Mouse (Mus musculus): ENCODE measurements around the gene Slfn4.
"Not testable (repeated sequence)": the region's sequence is repeated elsewhere in the genome, so short reads cannot be mapped to it uniquely, and the experiment has no call there.

Slfn4 gene

DNA sequence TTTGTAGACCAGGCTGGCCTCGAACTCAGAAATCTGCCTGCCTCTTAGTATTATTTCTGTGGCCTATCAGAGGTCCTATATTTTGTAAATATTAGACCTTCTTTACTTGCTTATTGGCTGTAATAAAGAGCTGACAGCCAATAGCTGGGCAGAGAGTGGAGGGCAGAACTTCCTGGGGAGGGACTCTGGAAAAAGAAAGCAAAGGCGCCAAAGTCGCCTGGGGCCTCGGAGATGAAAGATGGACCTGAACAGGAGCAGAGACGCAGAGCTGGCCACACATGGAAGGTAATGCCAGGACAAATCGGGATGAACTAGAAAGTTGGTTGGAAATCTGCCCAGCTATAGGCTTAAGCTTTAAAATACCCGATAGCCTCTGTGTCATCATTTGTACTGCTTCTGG, 48.4 kb downstream of the Slfn4 start:
- no peaks in the 10 kb centered on the region for H3K4me1 ChIP-seq (replicated peaks; ENCODE audit: low read depth, low read length)
- H3K9me3 ChIP-seq (ENCODE audit: low read length), result 0 out of 2 replicates have a peak, but pooled peaks cover 2% of the 10 kb centered on the region
- no peaks in the 10 kb centered on the region for H3K36me3 ChIP-seq (ENCODE audit: insufficient read depth, low read length)
- H3K27me3 ChIP-seq (ENCODE audit: insufficient read depth, low read length), result no peaks in the 10 kb centered on the region
- TF ChIP-seq POU5F1 (IDR thresholded peaks at IDR 0.05; ENCODE audit: borderline replicate concordance, low read length), result no peak
- no peak for TF ChIP-seq CTCF (conservative IDR thresholded peaks at IDR 0.05; ENCODE audit: low read length)
- no peak for TF ChIP-seq NANOG (IDR thresholded peaks at IDR 0.05; ENCODE audit: borderline replicate concordance, low read length)
- H3K4me3 ChIP-seq (replicated peaks; ENCODE audit: low read length), result no peak overlapping the region

DNA sequence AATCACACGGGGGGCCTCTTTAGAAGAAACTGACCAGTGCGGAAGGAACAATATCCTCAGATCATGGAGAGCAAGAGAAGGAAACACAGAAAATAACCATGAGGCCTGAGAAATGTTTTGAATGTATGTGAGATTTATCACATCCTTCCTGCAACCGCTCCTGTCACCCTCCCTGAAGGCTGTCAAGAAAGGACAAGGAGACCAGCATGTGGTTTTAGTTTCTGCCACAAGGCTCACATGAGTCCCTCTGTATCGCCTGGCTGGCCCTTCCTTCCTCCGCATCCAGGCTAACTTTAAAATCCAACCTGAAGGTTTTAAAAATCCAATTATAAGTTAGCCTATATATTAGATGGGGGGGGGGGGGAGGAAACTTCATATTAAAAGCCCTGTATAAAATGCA, 48.8 kb downstream of the Slfn4 start:
- H3K9me3 ChIP-seq (ENCODE audit: low read length); H3K4me1 ChIP-seq (replicated peaks; ENCODE audit: low read depth, low read length); H3K36me3 ChIP-seq (ENCODE audit: insufficient read depth, low read length); H3K4me3 ChIP-seq (replicated peaks; ENCODE audit: low read length); H3K27me3 ChIP-seq (ENCODE audit: insufficient read depth, low read length): not testable (repeated sequence)

DNA sequence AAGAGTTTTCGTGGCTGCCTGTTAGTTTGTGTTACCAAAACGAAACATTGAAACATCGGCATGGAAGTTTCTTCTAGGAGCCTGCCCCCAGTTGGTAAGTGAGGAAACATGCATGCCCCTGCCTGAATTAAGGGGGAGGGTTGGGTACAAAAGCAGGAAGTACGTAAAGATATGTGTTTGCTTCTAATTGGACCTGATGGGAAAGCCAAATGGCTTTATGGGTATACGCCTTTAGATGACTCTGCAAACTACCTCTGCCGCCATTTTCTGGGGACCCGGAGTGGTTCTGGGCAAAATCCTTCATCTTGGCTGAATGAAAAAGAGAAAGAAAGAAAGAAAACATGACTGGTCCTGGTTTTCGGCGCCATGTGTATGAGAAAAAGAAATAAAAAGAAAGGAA, 49.2 kb downstream of the Slfn4 start:
- H3K4me3 ChIP-seq (replicated peaks; ENCODE audit: low read length), result no peak overlapping the region
- no peaks in the 10 kb centered on the region for H3K9me3 ChIP-seq (ENCODE audit: low read length)
- H3K4me1 ChIP-seq (replicated peaks; ENCODE audit: low read depth, low read length), result no peaks in the 10 kb centered on the region
- no peak for TF ChIP-seq CTCF (conservative IDR thresholded peaks at IDR 0.05; ENCODE audit: low read length)
- no peak for TF ChIP-seq NANOG (IDR thresholded peaks at IDR 0.05; ENCODE audit: borderline replicate concordance, low read length)
- no peak for TF ChIP-seq POU5F1 (IDR thresholded peaks at IDR 0.05; ENCODE audit: borderline replicate concordance, low read length)
- H3K27me3 ChIP-seq (ENCODE audit: insufficient read depth, low read length), result no peaks in the 10 kb centered on the region
- no peaks in the 10 kb centered on the region for H3K36me3 ChIP-seq (ENCODE audit: insufficient read depth, low read length)

DNA sequence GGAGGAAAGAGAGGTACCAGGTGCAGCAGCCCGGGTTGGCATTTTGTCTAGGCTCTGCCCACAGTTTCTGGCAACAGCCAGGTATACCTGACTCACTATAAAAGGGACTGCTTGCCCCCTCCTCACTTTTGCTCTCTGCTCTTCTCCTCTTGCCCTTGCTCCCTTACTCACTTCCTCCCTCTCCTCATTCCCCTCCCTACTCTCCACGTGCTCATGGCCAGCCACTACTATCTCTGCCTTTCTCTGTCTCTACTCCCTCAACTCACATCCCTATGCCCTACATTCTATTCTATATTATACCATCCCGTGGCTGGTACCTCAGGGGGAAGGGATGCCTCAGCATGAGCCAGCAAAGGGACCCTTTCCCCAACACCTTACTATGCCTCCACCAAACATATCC, 49.8 kb downstream of the Slfn4 start:
- no peaks in the 10 kb centered on the region for H3K36me3 ChIP-seq (ENCODE audit: insufficient read depth, low read length)
- no peak overlapping the region for H3K4me3 ChIP-seq (replicated peaks; ENCODE audit: low read length)
- H3K27me3 ChIP-seq (ENCODE audit: insufficient read depth, low read length), result no peaks in the 10 kb centered on the region
- H3K4me1 ChIP-seq (replicated peaks; ENCODE audit: low read depth, low read length), result no peaks in the 10 kb centered on the region
- no peak for TF ChIP-seq CTCF (conservative IDR thresholded peaks at IDR 0.05; ENCODE audit: low read length)
- no peak for TF ChIP-seq NANOG (IDR thresholded peaks at IDR 0.05; ENCODE audit: borderline replicate concordance, low read length)
- no peak for TF ChIP-seq POU5F1 (IDR thresholded peaks at IDR 0.05; ENCODE audit: borderline replicate concordance, low read length)
- no peaks in the 10 kb centered on the region for H3K9me3 ChIP-seq (ENCODE audit: low read length)

DNA sequence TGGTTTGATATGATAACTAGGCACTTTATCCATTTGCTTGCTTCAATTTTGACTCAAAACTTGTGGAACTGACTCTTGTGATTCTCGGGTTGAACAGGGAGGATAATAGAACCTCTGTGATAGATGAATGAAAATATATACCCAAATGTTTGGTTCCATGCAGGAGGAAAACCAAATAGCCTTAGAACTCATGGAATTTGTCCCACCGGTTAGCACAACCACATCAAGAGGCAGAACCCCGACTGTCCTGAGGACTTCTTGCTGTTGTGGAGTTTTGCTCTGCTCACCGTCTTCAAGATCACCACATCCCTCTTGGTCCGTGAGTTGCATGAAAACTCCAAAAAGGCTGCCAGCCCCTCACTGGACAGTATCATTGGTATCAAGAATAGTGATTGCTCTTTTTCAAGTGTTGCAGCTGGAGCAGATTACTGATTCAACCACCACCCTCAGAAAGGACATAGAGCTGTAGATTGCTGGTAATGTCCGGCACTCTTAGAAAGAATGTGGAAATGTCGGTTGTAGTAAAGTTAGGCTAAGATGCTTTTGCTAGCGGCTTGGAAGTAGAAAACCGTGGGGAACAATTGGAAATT, 50.5 kb downstream of the Slfn4 start:
- Histone ChIP-seq H3K4me3 (replicated peaks; ENCODE audit: low read length) (no peak overlapping the region), H3K4me1 (replicated peaks; ENCODE audit: low read depth, low read length) (no peaks in the 10 kb centered on the region), H3K9me3 (ENCODE audit: low read length) (no peaks in the 10 kb centered on the region), H3K27me3 (ENCODE audit: insufficient read depth, low read length) (no peaks in the 10 kb centered on the region), H3K36me3 (ENCODE audit: insufficient read depth, low read length) (no peaks in the 10 kb centered on the region)
- no peak for TF ChIP-seq CTCF (conservative IDR thresholded peaks at IDR 0.05; ENCODE audit: low read length)
- TF ChIP-seq POU5F1 (IDR thresholded peaks at IDR 0.05; ENCODE audit: borderline replicate concordance, low read length), result no peak
- no peak for TF ChIP-seq NANOG (IDR thresholded peaks at IDR 0.05; ENCODE audit: borderline replicate concordance, low read length)

DNA sequence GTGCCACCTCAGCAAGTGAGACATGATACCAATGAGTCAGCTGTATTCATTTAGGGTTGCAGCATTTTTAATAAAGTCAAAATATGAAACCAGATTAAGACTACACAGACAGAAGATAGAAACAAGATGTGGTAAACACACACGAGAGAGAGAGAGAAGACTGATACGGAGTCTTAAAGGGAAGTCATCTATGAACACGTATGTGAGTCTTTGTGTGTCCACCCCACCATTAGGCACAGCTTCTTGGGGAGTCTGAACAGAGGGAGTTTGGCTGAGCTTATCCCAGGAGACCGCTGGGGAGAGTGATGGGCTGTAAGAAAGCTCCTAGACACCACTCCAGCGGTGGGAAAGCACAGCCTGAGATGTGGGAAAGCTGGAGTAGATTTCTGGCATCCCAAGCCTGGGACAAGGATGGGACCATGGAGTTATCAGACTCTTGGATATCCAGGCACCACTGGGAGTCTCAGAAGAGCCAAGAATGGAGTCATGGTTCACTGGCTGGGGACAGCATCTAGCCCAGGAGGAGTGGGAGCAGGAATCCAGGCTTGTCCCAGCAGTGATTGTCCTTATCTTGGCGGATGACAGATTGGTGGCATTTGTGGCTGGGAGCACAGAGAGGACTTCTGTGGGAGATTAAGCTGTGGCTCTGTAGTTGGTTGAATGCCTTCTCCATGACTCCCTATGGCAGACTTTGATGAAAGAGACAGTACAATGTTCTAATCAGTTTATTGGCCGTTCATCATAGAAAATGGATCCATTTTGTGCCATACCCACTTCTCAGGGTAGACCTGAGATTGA, 53.1 kb downstream of the Slfn4 start:
- no peaks in the 10 kb centered on the region for H3K27me3 ChIP-seq (ENCODE audit: insufficient read depth, low read length)
- TF ChIP-seq NANOG (IDR thresholded peaks at IDR 0.05; ENCODE audit: borderline replicate concordance, low read length) (no peak), POU5F1 (IDR thresholded peaks at IDR 0.05; ENCODE audit: borderline replicate concordance, low read length) (no peak), CTCF (conservative IDR thresholded peaks at IDR 0.05; ENCODE audit: low read length) (no peak)
- no peaks in the 10 kb centered on the region for H3K4me1 ChIP-seq (replicated peaks; ENCODE audit: low read depth, low read length)
- no peaks in the 10 kb centered on the region for H3K36me3 ChIP-seq (ENCODE audit: insufficient read depth, low read length)
- H3K9me3 ChIP-seq (ENCODE audit: low read length), result peaks cover 19% of the 10 kb centered on the region
- H3K4me3 ChIP-seq (replicated peaks; ENCODE audit: low read length), result no peak overlapping the region

DNA sequence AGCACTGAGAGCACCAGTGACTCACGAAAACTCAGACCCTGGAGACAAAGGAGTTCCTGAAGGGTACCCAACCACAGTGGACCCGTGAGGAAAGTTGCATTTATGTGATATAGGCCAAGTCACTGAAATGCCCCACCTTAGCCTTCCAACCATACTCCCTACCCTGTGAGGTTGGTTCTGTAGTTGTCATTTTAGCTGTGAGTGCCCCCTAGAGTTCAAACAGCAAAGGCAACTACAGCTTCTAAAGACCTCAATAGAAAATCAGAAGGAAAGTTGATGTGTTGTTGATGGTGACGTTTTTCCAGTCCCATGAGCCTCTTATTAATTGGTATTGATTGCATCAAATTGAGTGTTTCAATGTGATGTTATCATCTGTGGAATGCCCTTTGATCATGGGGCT, 56.0 kb downstream of the Slfn4 start:
- TF ChIP-seq NANOG (IDR thresholded peaks at IDR 0.05; ENCODE audit: borderline replicate concordance, low read length) (no peak), POU5F1 (IDR thresholded peaks at IDR 0.05; ENCODE audit: borderline replicate concordance, low read length) (no peak), CTCF (conservative IDR thresholded peaks at IDR 0.05; ENCODE audit: low read length) (0 out of 2 replicates have a peak, but pooled peaks have one; percentile 5)
- Histone ChIP-seq H3K27me3 (ENCODE audit: insufficient read depth, low read length) (no peaks in the 10 kb centered on the region), H3K4me3 (replicated peaks; ENCODE audit: low read length) (no peak overlapping the region), H3K4me1 (replicated peaks; ENCODE audit: low read depth, low read length) (no peaks in the 10 kb centered on the region), H3K9me3 (ENCODE audit: low read length) (peaks cover 33% of the 10 kb centered on the region), H3K36me3 (ENCODE audit: insufficient read depth, low read length) (no peaks in the 10 kb centered on the region)

DNA sequence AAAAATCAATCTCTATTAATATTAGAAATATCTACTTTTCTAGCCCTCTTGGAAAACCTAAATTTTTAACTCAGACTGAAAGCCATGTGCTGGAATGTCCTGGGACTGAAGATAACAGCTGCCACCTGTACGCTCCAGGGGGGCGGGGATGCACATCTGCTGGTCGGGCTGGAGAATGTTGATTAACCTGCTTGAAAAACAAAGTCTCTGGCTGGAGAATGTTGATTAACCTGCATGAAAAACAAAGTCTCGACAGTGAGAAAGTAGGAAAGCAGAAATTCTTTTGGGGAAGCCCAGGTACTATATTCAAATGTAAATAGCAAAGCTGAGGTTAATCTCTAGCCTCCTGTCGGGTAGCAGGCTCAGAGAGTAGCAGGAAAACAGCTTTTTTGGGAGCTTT, 58.6 kb downstream of the Slfn4 start:
- not testable (repeated sequence) for H3K4me3 ChIP-seq (replicated peaks; ENCODE audit: low read length); H3K27me3 ChIP-seq (ENCODE audit: insufficient read depth, low read length); H3K36me3 ChIP-seq (ENCODE audit: insufficient read depth, low read length)
- H3K4me1 ChIP-seq (replicated peaks; ENCODE audit: low read depth, low read length), result peaks cover 15% of the 10 kb centered on the region
- H3K9me3 ChIP-seq (ENCODE audit: low read length), result peaks cover 33% of the 10 kb centered on the region

DNA sequence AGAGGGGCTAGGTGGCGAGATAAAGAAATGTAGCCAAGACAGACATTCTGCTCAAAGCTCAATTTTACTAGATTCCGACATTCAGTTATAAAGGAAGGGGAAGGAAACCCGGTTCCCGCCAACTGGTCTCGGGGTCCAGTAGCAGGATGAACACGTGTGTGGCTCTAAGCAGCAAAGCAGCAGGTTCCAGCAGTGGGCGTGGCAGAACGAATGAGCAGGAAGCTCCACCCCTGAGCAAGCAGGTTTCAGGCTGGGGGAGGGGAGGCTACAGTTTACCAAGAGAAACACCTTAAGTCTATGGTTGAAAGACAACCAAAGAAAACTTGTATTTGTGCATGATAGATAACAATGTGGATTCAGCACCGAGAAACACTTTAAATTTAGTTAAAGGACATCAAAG, 62.4 kb downstream of the Slfn4 start:
- not testable (repeated sequence) for H3K36me3 ChIP-seq (ENCODE audit: insufficient read depth, low read length); H3K27me3 ChIP-seq (ENCODE audit: insufficient read depth, low read length); H3K4me3 ChIP-seq (replicated peaks; ENCODE audit: low read length)
- Histone ChIP-seq H3K9me3 (ENCODE audit: low read length) (peaks cover 41% of the 10 kb centered on the region), H3K4me1 (replicated peaks; ENCODE audit: low read depth, low read length) (peaks cover 26% of the 10 kb centered on the region)
